ENCODE assay signal across 30 mouse cellular contexts in the genomic region with DNA sequence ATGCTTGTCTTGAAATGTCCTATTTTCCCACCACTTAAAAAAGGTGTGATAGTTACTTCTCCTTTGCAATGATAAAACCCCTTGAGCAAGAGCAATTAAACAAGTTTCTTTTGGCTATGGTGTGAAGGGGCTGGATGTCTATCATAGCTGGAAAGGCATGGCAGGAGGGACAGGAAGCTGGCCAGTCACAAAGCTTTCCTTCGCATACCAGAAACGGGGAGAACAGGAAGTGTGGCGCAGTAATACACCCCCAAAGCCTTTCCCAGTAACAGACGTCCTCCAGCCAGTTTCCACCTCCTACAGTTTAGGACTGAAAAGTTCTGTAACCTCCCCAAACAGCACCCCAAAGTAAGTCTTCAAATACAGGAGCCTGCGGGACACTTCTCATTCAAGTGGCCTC. TPM values are rescaled to one million over a fixed set of nuclear protein-coding genes. Genes with fewer than 3 reads are reported as not detected.
DNase-seq lines count a peak whose midpoint lies in the region; ATAC-seq and TF ChIP-seq lines count a peak whose summit lies in the region.
"Had no signal": no experiment of that assay in that cellular context is flagged by ENCODE, and none has a peak within 500 bp of the region (broad histone marks: within the 10 kb centered on the region; RNA-seq: fewer than 3 reads in every experiment).

No protein-coding gene starts in this region.

- dilution Hi-C loops in CH12.LX (cut with MboI; ENCODE audit: extremely low pct_ligation_motif_present, extremely low pct_unique_long_range_greater_than_20kb, low sequenced_read_pairs): no loop called here

- H3K27me3 ChIP-seq in CH12.LX (replicated peaks): no peaks in the 10 kb centered on the region
- H3K27me3 ChIP-seq: embryonic facial prominence, embryonic 13.5 days; forebrain, embryonic 12.5 days; forebrain, embryonic 15.5 days; heart, embryonic 13.5 days had no signal

- ATAC-seq in granulocyte monocyte progenitor cell, adult 5-6 weeks (replicated peaks; ENCODE audit: poor library complexity, severe bottlenecking): peak; percentile 71
- ATAC-seq: forebrain, embryonic 15.5 days; hindbrain, postnatal 0 days; inflammation-experienced regulatory T-cells, adult 6 months; Patski had no signal

- peaks cover 0 to 4% of the 10 kb centered on the region in 2 experiments for H3K36me3 ChIP-seq in CH12.LX (replicated peaks in 1 of 2; ENCODE audit: control insufficient read depth in 1 of 2, insufficient read depth in 1 of 2, low read length in 1 of 2)
- H3K36me3 ChIP-seq: embryonic facial prominence, embryonic 10.5 days; embryonic facial prominence, embryonic 13.5 days; forebrain, embryonic 12.5 days; forebrain, embryonic 15.5 days; heart, embryonic 13.5 days had no signal

- TF ChIP-seq EP300 in CH12.LX (IDR thresholded peaks at IDR 0.05; ENCODE audit: low read length): no peak

- H3K79me2 ChIP-seq in CH12.LX (replicated peaks; ENCODE audit: control insufficient read depth, extremely low read depth, insufficient read depth, poor library complexity, severe bottlenecking): no peaks in the 10 kb centered on the region

- no peak for TF ChIP-seq CTCF in CH12.LX (conservative IDR thresholded peaks at IDR 0.05 in 1 of 2, IDR thresholded peaks at IDR 0.05 in 1 of 2; ENCODE audit: low read depth in 2 of 2, low read length in 2 of 2)

- H3K4me2 ChIP-seq in CH12.LX (ENCODE audit: insufficient read depth, low read depth, poor library complexity, severe bottlenecking): peak overlapping the region; percentile 21; the same call in 1 of the 2 replicates
- H3K4me2 ChIP-seq: embryonic facial prominence, embryonic 13.5 days; forebrain, embryonic 12.5 days; forebrain, embryonic 15.5 days; heart, embryonic 13.5 days; hindbrain, embryonic 14.5 days had no signal

- DNase-seq in thymus, postnatal 25 days: peak; percentile 47
- no peak for DNase-seq in thymus, postnatal 10 days (ENCODE audit: low spot score in 2 of 2)
- no peak for DNase-seq in CH12.LX (ENCODE audit: extremely low read depth)
- no peak for DNase-seq in cerebellum, postnatal 36 days
- DNase-seq in gastrocnemius, postnatal 25 days: no peak
- DNase-seq: adrenal gland, postnatal 10 days; adrenal gland, postnatal 36 days; cerebellum, adult 18-20 months; cerebellum, adult 9-10 months; cerebellum, postnatal 14 days; embryo, embryonic 11 days; gastrocnemius, postnatal 36 days; heart, adult 18-20 months; heart, postnatal 14 days; heart, postnatal 4 days had no signal

- no peak overlapping the region for H3K27ac ChIP-seq in CH12.LX (ENCODE audit: insufficient read depth, low read depth)
- H3K27ac ChIP-seq: embryonic facial prominence, embryonic 10.5 days; embryonic facial prominence, embryonic 13.5 days; forebrain, embryonic 12.5 days; forebrain, embryonic 15.5 days; heart, embryonic 13.5 days; hindbrain, embryonic 14.5 days; hindbrain, postnatal 0 days had no signal

- peaks cover 2% of the 10 kb centered on the region for H3K9me3 ChIP-seq in CH12.LX (replicated peaks; ENCODE audit: low read length)
- H3K9me3 ChIP-seq: embryonic facial prominence, embryonic 10.5 days; embryonic facial prominence, embryonic 13.5 days; forebrain, embryonic 12.5 days; forebrain, embryonic 15.5 days had no signal

- TF ChIP-seq POLR2A in CH12.LX (IDR thresholded peaks at IDR 0.05; ENCODE audit: low read depth, low read length): no peak

- H3K9ac ChIP-seq in CH12.LX (ENCODE audit: insufficient read depth, low read depth): no peak overlapping the region
- H3K9ac ChIP-seq: embryonic facial prominence, embryonic 13.5 days; forebrain, embryonic 12.5 days; forebrain, embryonic 15.5 days; heart, embryonic 13.5 days; hindbrain, embryonic 14.5 days had no signal

- TF ChIP-seq RAD21 in CH12.LX (IDR thresholded peaks at IDR 0.05; ENCODE audit: low read depth, low read length): no peak

- peaks cover 8 to 15% of the 10 kb centered on the region in 2 experiments; a peak in 3 of 4 replicates for H3K4me1 ChIP-seq in CH12.LX (ENCODE audit: control insufficient read depth in 1 of 2, insufficient read depth in 2 of 2)
- H3K4me1 ChIP-seq: embryonic facial prominence, embryonic 10.5 days; embryonic facial prominence, embryonic 13.5 days; forebrain, embryonic 12.5 days; forebrain, embryonic 15.5 days; heart, embryonic 13.5 days had no signal

- in situ Hi-C loops in CH12.LX (cut with MboI; ENCODE audit: low pct_ligation_motif_present, low pct_unique_long_range_greater_than_20kb, low sequenced_read_pairs): no loop called here

- no peak overlapping the region for H3K4me3 ChIP-seq in CH12.LX (replicated peaks in 1 of 3; ENCODE audit: low read depth in 2 of 3, low read length in 2 of 3, poor library complexity in 1 of 3)
- H3K4me3 ChIP-seq: embryonic facial prominence, embryonic 10.5 days; embryonic facial prominence, embryonic 13.5 days; erythroblast, embryonic 14.5 days; forebrain, embryonic 12.5 days; forebrain, embryonic 15.5 days; heart, embryonic 13.5 days had no signal

TF ChIP-seq in CH12.LX, 34 proteins besides CTCF, POLR2A, EP300 and RAD21:
- no peak for TF ChIP-seq JUND (conservative IDR thresholded peaks at IDR 0.05; ENCODE audit: low read depth, low read length)

RNA-seq across cellular contexts. Expression of a gene that starts 9.6 kb away (rescaled TPM):
- 0.04 TPM in 1 of 2 replicates, not detected in the other for total RNA-seq in CH12.LX (2012; rRNA removed)
- 0.44 TPM in 1 of 2 replicates, not detected in the other for total RNA-seq in CH12.LX (2014; rRNA removed)
- polyA plus RNA-seq in CH12.LX (2012; ENCODE audit: insufficient read length, low read depth): 0.52 and 0.66 TPM in 2 replicates
- not detected in 2 replicates for total RNA-seq in granulocyte monocyte progenitor cell, adult 5-6 weeks (2014; fragmentation: Nextera tagmentation)
- not detected in 2 replicates for total RNA-seq in granulocyte monocyte progenitor cell, adult 5-6 weeks (2017)
- total RNA-seq in gastrocnemius, postnatal 25 days (2021): not detected
- total RNA-seq: adrenal gland, adult 18-20 months; adrenal gland, postnatal 10 days; G1E; gastrocnemius, adult 8-10 months; gastrocnemius, postnatal 36 days; heart, adult 18-20 months; heart, postnatal 14 days; heart, postnatal 4 days; hindbrain, postnatal 0 days had no signal
- polyA plus RNA-seq: embryonic facial prominence, embryonic 10.5 days; embryonic facial prominence, embryonic 13.5 days; forebrain, embryonic 12.5 days; G1E; heart, embryonic 13.5 days; hindbrain, embryonic 11.5 days; hindbrain, embryonic 14.5 days; hindbrain, postnatal 0 days; inflammation-experienced regulatory T-cells, adult 6 months; Patski had no signal

RNA-seq across cellular contexts. Expression of a gene that starts 24.1 kb away (rescaled TPM):
- total RNA-seq in CH12.LX (2012; rRNA removed): 16.8 and 27.2 TPM in 2 replicates
- total RNA-seq in CH12.LX (2014; rRNA removed): 25.2 and 26.0 TPM in 2 replicates
- 30.0 and 31.6 TPM in 2 replicates for polyA plus RNA-seq in CH12.LX (2012; ENCODE audit: insufficient read length, low read depth)
- total RNA-seq in granulocyte monocyte progenitor cell, adult 5-6 weeks (2014; fragmentation: Nextera tagmentation): 22.2 and 27.7 TPM in 2 replicates
- 22.4 and 27.2 TPM in 2 replicates for total RNA-seq in granulocyte monocyte progenitor cell, adult 5-6 weeks (2017)
- 1 to 10 TPM; 7.4 to 7.5 TPM for total RNA-seq in gastrocnemius, postnatal 25 days (2021)
